Comparison of ENCODE assay signal across 8 mouse cellular contexts in genomic region chr6:120667422-120667781, GRCm38 (mm10). TPM values are rescaled to one million over a fixed set of nuclear protein-coding genes. Genes with fewer than 3 reads are reported as not detected.
DNase-seq lines count a peak whose midpoint lies in the region; ATAC-seq and TF ChIP-seq lines count a peak whose summit lies in the region.

No protein-coding gene starts in this region.

- peaks cover 6% of the 10 kb centered on the region for H3K4me1 ChIP-seq in spleen, adult 2 months (ENCODE audit: control insufficient read depth, insufficient read depth, insufficient read length)
- H3K4me1 ChIP-seq in limb, embryonic 14.5 days (ENCODE audit: control insufficient read depth, insufficient read depth, low read length) = no peaks in the 10 kb centered on the region
- no peaks in the 10 kb centered on the region for H3K4me1 ChIP-seq in stomach, embryonic 15.5 days

- TF ChIP-seq CTCF in gastrocnemius, adult 2 months (IDR thresholded peaks at IDR 0.05) = no peak
- TF ChIP-seq CTCF in spleen, adult 2 months (IDR thresholded peaks at IDR 0.05; ENCODE audit: extremely low read depth, insufficient read depth, insufficient read length, insufficient replicate concordance) = no peak

- H3K9me3 ChIP-seq in limb, embryonic 14.5 days (ENCODE audit: control insufficient read depth, low read length) = no peaks in the 10 kb centered on the region
- H3K9me3 ChIP-seq in stomach, embryonic 15.5 days = no peaks in the 10 kb centered on the region

- H3K4me3 ChIP-seq in gastrocnemius, adult 2 months = peak overlapping the region; percentile 94
- peak overlapping the region; percentile 63 for H3K4me3 ChIP-seq in spleen, adult 2 months (ENCODE audit: extremely low read depth, insufficient read depth, insufficient read length)
- peak overlapping the region; percentile 87 for H3K4me3 ChIP-seq in limb, embryonic 14.5 days (replicated peaks; ENCODE audit: low read length)
- peak overlapping the region; percentile 72 for H3K4me3 ChIP-seq in stomach, embryonic 15.5 days (replicated peaks)

- no peak for ATAC-seq in limb, embryonic 14.5 days (ENCODE audit: low FRiP score, low read depth)
- ATAC-seq in stomach, embryonic 15.5 days (ENCODE audit: insufficient read depth, low FRiP score, low read depth) = no peak

- H3K9ac ChIP-seq in limb, embryonic 14.5 days (ENCODE audit: low read depth, low read length, severe bottlenecking) = peak overlapping the region; percentile 87
- H3K9ac ChIP-seq in stomach, embryonic 15.5 days = peak overlapping the region; percentile 33; the same call in 1 of the 2 replicates

- peaks cover 3% of the 10 kb centered on the region for H3K27me3 ChIP-seq in spleen, adult 2 months (ENCODE audit: control insufficient read depth, insufficient read depth, low read length)
- H3K27me3 ChIP-seq in limb, embryonic 14.5 days (ENCODE audit: control insufficient read depth, insufficient read depth, low read length) = no peaks in the 10 kb centered on the region
- no peaks in the 10 kb centered on the region for H3K27me3 ChIP-seq in stomach, embryonic 15.5 days (replicated peaks)

- intact Hi-C loops in gastrocnemius, adult 2 months (cut with DNase I) = loop anchor here (2.0 to 5.0 kb wide), 2 partner anchors 75 to 137 kb away; partner anchors contain the start of gene Hdhd5

- peak overlapping the region; percentile 99 for H3K27ac ChIP-seq in gastrocnemius, adult 2 months
- H3K27ac ChIP-seq in spleen, adult 2 months (ENCODE audit: insufficient read depth, low read length) = peak overlapping the region; percentile 83
- H3K27ac ChIP-seq in limb, embryonic 14.5 days (replicated peaks; ENCODE audit: low read depth, low read length) = peak overlapping the region; percentile 96; the same call in 1 of the 2 replicates
- peak overlapping the region; percentile 88; the same call in 1 of the 2 replicates for H3K27ac ChIP-seq in stomach, embryonic 15.5 days

- no peaks in the 10 kb centered on the region for H3K36me3 ChIP-seq in spleen, adult 2 months (ENCODE audit: control insufficient read depth, insufficient read depth, low read length)
- no peaks in the 10 kb centered on the region for H3K36me3 ChIP-seq in limb, embryonic 14.5 days (ENCODE audit: control insufficient read depth, insufficient read depth, low read length)
- H3K36me3 ChIP-seq in stomach, embryonic 15.5 days = no peaks in the 10 kb centered on the region

- no peak for TF ChIP-seq POLR2A in spleen, adult 2 months (IDR thresholded peaks at IDR 0.05; ENCODE audit: low read depth, low read length)
- no peak for TF ChIP-seq POLR2A in limb, embryonic 14.5 days (IDR thresholded peaks at IDR 0.05; ENCODE audit: borderline replicate concordance, extremely low read depth, insufficient read depth, insufficient read length)

- H3K4me2 ChIP-seq in limb, embryonic 14.5 days (replicated peaks; ENCODE audit: low read depth, low read length, severe bottlenecking) = peak overlapping the region; percentile 89
- H3K4me2 ChIP-seq in stomach, embryonic 15.5 days = peak overlapping the region; percentile 93

- under 1% methylated on average over 7 of the region's 7 CpGs for WGBS in spleen, adult 2 months
- WGBS in limb, embryonic 14.5 days = 0% methylated on average over 7 of the region's 7 CpGs
- whole genome bisulfite sequencing in stomach, embryonic 15.5 days = under 1% methylated on average over 7 of the region's 7 CpGs

- no peak for DNase-seq in gastrocnemius, adult 2 months
- no peak for DNase-seq in gastrocnemius, adult 8-10 months (ENCODE audit: low spot score in 2 of 2)
- no peak for DNase-seq in spleen, adult 2 months (ENCODE audit: low read depth in 1 of 2, low spot score in 2 of 2)
- DNase-seq in spleen, postnatal 4 days (ENCODE audit: low spot score in 2 of 2) = no peak
- DNase-seq in limb, embryonic 14.5 days (ENCODE audit: low spot score) = no peak
- no peak for DNase-seq in MN1 (ENCODE audit: low spot score)
- DNase-seq in adrenal gland, postnatal 25 days = no peak

RNA-seq across cellular contexts. Expression of gene Cecr2, which starts 1.2 kb away (rescaled TPM):
- 10 to 100 TPM in 1 of 2 experiments, 1 to 10 TPM in 1; 9.1 to 17.0 TPM for total RNA-seq in gastrocnemius, adult 2 months (2021)
- total RNA-seq in gastrocnemius, adult 8-10 months (2022) = 10 to 100 TPM in 3 of 4 experiments, 1 to 10 TPM in 1; 6.0 to 15.5 (median 13.8) TPM
- polyA plus RNA-seq in spleen, adult 2 months (2012; rRNA removed) = 9.1 and 13.1 TPM in 2 replicates
- 4.8 and 6.1 TPM in 2 replicates for polyA plus RNA-seq in limb, embryonic 14.5 days (2012; rRNA removed)
- polyA plus RNA-seq in limb, embryonic 14.5 days (2014; fragmentation: Nextera tagmentation; extraction: Ambion mirVana) = 3.0 and 4.1 TPM in 2 replicates
- 1.5 and 1.9 TPM in 2 replicates for polyA plus RNA-seq in stomach, embryonic 15.5 days (2015; fragmentation: Nextera tagmentation; extraction: Ambion mirVana)
- total RNA-seq in adrenal gland, postnatal 25 days (2021) = 11.3 and 12.9 TPM in 2 replicates
